Mouse (Mus musculus): ENCODE data around the gene Tmem248. TPM values are rescaled to one million over a fixed set of nuclear protein-coding genes. Genes with fewer than 3 reads are reported as not detected.

Gene Tmem248
- polyA plus RNA-seq, 1 experiment from 2014 or later: 31.0 TPM

GRCm38 (mm10) chr5:130217406-130217805, 525 bp downstream of the Tmem248 start:
- ATAC-seq (ENCODE audit: low read depth): no peak
- Histone ChIP-seq H3K4me1 (ENCODE audit: control insufficient read depth, insufficient read depth, low read length) (peaks cover 7% of the 10 kb centered on the region; the same call in 1 of the 2 replicates), H3K4me3 (ENCODE audit: low read depth, low read length) (no peak overlapping the region), H3K9ac (replicated peaks; ENCODE audit: low read depth, low read length) (no peak overlapping the region), H3K27me3 (ENCODE audit: control insufficient read depth, insufficient read depth, low read length) (no peaks in the 10 kb centered on the region), H3K9me3 (ENCODE audit: control insufficient read depth, low read length) (no peaks in the 10 kb centered on the region), H3K4me2 (ENCODE audit: low read depth, low read length) (no peak overlapping the region), H3K36me3 (ENCODE audit: control insufficient read depth, insufficient read depth, low read length) (peaks cover 10% of the 10 kb centered on the region; the same call in 1 of the 2 replicates), H3K27ac (ENCODE audit: low read depth, low read length) (no peak overlapping the region)
- WGBS: 90% methylated on average over 4 of the region's 4 CpGs

GRCm38 (mm10) chr5:130218336-130218735, 1.5 kb downstream of the Tmem248 start:
- Histone ChIP-seq H3K27me3 (ENCODE audit: control insufficient read depth, insufficient read depth, low read length) (no peaks in the 10 kb centered on the region), H3K9me3 (ENCODE audit: control insufficient read depth, low read length) (no peaks in the 10 kb centered on the region), H3K4me2 (ENCODE audit: low read depth, low read length) (no peak overlapping the region), H3K36me3 (ENCODE audit: control insufficient read depth, insufficient read depth, low read length) (peaks cover 4% of the 10 kb centered on the region; the same call in 1 of the 2 replicates), H3K4me3 (ENCODE audit: low read depth, low read length) (no peak overlapping the region), H3K9ac (replicated peaks; ENCODE audit: low read depth, low read length) (no peak overlapping the region), H3K27ac (ENCODE audit: low read depth, low read length) (no peak overlapping the region), H3K4me1 (ENCODE audit: control insufficient read depth, insufficient read depth, low read length) (peaks cover 10% of the 10 kb centered on the region; the same call in 1 of the 2 replicates)
- no peak for ATAC-seq (ENCODE audit: low read depth)
- WGBS: 89% methylated on average over 5 of the region's 5 CpGs

DNA sequence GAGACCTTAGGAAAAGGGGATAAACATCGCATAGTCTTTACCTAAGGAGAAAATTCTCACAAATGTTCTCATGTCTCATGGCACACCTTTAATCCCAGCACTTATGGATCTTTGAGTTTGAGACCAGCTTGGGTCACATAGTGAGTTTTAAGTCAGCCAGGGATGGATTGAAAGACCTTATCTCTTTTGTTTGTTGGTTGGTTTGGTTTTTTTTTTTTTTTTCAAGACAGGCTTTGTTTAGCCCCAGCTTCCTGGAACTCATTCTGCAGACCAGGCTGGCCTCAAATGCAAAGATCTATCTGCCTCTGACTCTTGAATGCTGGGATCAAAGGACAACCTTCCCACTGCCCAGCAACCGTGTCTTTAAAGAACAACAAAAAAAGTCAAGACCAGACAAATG, 4.4 kb downstream of the Tmem248 start:
- ATAC-seq (ENCODE audit: low read depth): no peak
- H3K9ac ChIP-seq (replicated peaks; ENCODE audit: low read depth, low read length): peak overlapping the region; percentile 96
- H3K36me3 ChIP-seq (ENCODE audit: control insufficient read depth, insufficient read depth, low read length): no peaks in the 10 kb centered on the region
- no peaks in the 10 kb centered on the region for H3K9me3 ChIP-seq (ENCODE audit: control insufficient read depth, low read length)
- peak overlapping the region; percentile 61 for H3K4me2 ChIP-seq (ENCODE audit: low read depth, low read length)
- H3K27ac ChIP-seq (ENCODE audit: low read depth, low read length): peak overlapping the region; percentile 82; the same call in 1 of the 2 replicates
- H3K27me3 ChIP-seq (ENCODE audit: control insufficient read depth, insufficient read depth, low read length): no peaks in the 10 kb centered on the region
- WGBS: 55% methylated on average over 2 of the region's 2 CpGs
- peaks cover 13% of the 10 kb centered on the region; the same call in 1 of the 2 replicates for H3K4me1 ChIP-seq (ENCODE audit: control insufficient read depth, insufficient read depth, low read length)
- H3K4me3 ChIP-seq (ENCODE audit: low read depth, low read length): peak overlapping the region; percentile 96

DNA sequence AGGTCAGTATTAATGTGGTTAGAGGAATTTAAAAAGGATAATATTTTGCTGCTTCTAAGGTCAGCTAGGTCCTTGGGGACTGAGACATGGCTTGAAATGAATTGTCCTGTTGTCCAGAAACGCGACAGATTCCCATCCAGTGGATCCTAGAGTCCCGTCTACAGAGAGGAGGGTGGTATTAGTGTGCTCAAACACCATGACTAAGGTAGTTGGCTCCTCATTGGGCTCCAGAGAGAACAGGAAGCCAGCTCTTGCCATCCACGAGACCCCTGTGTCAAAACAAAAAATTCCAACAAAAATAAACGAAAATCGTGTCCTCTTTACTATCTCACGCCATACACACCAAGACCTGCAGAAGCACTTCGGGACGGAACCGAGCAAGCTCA, 4.9 kb downstream of the Tmem248 start:
- Histone ChIP-seq H3K4me3 (ENCODE audit: low read depth, low read length) (peak overlapping the region; percentile 96), H3K9ac (replicated peaks; ENCODE audit: low read depth, low read length) (peak overlapping the region; percentile 96), H3K27me3 (ENCODE audit: control insufficient read depth, insufficient read depth, low read length) (no peaks in the 10 kb centered on the region), H3K9me3 (ENCODE audit: control insufficient read depth, low read length) (no peaks in the 10 kb centered on the region), H3K4me2 (ENCODE audit: low read depth, low read length) (peak overlapping the region; percentile 61), H3K36me3 (ENCODE audit: control insufficient read depth, insufficient read depth, low read length) (no peaks in the 10 kb centered on the region), H3K27ac (ENCODE audit: low read depth, low read length) (peak overlapping the region; percentile 82), H3K4me1 (ENCODE audit: control insufficient read depth, insufficient read depth, low read length) (peaks cover 13% of the 10 kb centered on the region; the same call in 1 of the 2 replicates)
- peak; percentile 71 for ATAC-seq (ENCODE audit: low read depth)
- WGBS: under 1% methylated on average over 10 of the region's 10 CpGs

DNA sequence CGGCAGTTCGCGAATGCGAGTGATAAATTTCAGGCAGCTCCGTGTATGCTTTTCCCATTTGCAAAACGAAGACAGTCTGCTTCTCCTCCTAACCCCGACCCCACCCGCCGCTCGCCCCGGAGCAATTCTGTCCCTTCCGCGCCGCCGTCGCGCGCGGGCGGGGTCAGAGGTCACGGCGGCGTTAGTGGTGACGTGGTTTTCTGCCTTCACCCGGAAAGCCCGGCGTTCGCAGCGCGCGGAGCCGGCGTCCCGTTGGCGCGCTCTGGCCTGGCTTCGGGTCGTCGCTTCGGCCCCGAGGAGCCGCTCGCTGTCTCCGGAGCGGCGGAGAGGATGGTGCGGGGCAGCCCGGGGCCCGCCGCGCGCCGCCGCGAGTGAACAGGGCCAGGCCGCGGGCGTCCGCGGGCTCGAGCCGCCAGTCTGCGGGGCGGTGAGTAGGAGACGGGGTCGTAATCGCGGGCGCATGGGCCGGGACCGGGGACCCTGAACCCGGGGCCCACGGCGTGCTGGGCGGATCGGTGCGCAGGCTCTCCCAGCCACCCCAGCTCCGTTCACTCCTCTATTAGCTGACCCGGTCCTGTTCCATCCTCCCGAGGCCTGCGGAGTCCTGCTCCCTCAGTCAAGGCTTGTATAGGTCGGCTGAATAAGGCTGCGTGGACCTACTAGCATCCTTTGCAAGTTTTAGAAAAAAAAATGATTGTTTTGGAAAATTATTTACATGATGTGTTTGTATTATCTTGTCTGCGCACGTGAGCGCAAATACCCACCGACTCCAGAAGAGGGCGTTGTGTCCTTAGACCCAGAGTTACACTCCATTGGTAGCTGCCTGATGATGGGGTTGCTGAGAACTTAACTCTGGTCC, 5.5 kb downstream of the Tmem248 start:
- Histone ChIP-seq H3K27me3 (ENCODE audit: control insufficient read depth, insufficient read depth, low read length) (no peaks in the 10 kb centered on the region), H3K36me3 (ENCODE audit: control insufficient read depth, insufficient read depth, low read length) (no peaks in the 10 kb centered on the region), H3K4me1 (ENCODE audit: control insufficient read depth, insufficient read depth, low read length) (peaks cover 13% of the 10 kb centered on the region; the same call in 1 of the 2 replicates), H3K27ac (ENCODE audit: low read depth, low read length) (peak overlapping the region; percentile 82), H3K4me3 (ENCODE audit: low read depth, low read length) (peak overlapping the region; percentile 96), H3K4me2 (ENCODE audit: low read depth, low read length) (peak overlapping the region; percentile 61), H3K9ac (replicated peaks; ENCODE audit: low read depth, low read length) (peak overlapping the region; percentile 96), H3K9me3 (ENCODE audit: control insufficient read depth, low read length) (no peaks in the 10 kb centered on the region)
- ATAC-seq (ENCODE audit: low read depth): peak; percentile 89
- 1% methylated on average over 81 of the region's 88 CpGs for WGBS

DNA sequence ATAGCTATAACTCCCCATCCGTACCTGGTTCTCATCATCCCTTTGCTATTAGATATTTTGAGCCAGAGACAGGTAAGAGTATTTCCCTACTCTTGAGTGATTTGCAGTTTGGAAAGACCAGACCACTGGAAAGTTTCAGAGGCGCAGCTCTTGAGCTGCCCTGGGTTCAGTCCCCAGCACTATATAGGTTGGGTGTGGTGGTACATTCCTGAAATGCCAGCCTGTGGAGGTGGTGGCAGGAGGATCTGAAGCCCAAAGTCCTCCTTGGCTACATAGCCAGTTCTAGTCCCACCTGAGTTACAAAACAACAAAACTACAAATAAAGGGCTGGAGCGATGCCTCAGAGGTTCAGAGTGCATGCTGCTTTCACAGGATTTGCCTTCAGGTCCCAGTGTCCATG, 9.9 kb downstream of the Tmem248 start:
- no peak overlapping the region for H3K4me2 ChIP-seq (ENCODE audit: low read depth, low read length)
- no peak overlapping the region for H3K27ac ChIP-seq (ENCODE audit: low read depth, low read length)
- H3K27me3 ChIP-seq (ENCODE audit: control insufficient read depth, insufficient read depth, low read length): no peaks in the 10 kb centered on the region
- ATAC-seq (ENCODE audit: low read depth): no peak
- H3K9me3 ChIP-seq (ENCODE audit: control insufficient read depth, low read length): no peaks in the 10 kb centered on the region
- H3K9ac ChIP-seq (replicated peaks; ENCODE audit: low read depth, low read length): no peak overlapping the region
- peaks cover 5% of the 10 kb centered on the region; the same call in 1 of the 2 replicates for H3K4me1 ChIP-seq (ENCODE audit: control insufficient read depth, insufficient read depth, low read length)
- WGBS: 96% methylated on average over 3 of the region's 3 CpGs
- H3K36me3 ChIP-seq (ENCODE audit: control insufficient read depth, insufficient read depth, low read length): peaks cover 7% of the 10 kb centered on the region
- no peak overlapping the region for H3K4me3 ChIP-seq (ENCODE audit: low read depth, low read length)

GRCm38 (mm10) chr5:130228120-130228519, 11.2 kb downstream of the Tmem248 start:
- no peak overlapping the region for H3K9ac ChIP-seq (replicated peaks; ENCODE audit: low read depth, low read length)
- peaks cover 5% of the 10 kb centered on the region; the same call in 1 of the 2 replicates for H3K4me1 ChIP-seq (ENCODE audit: control insufficient read depth, insufficient read depth, low read length)
- peaks cover 20% of the 10 kb centered on the region for H3K36me3 ChIP-seq (ENCODE audit: control insufficient read depth, insufficient read depth, low read length)
- H3K27ac ChIP-seq (ENCODE audit: low read depth, low read length): no peak overlapping the region
- 71% methylated on average over 4 of the region's 4 CpGs for WGBS
- H3K27me3 ChIP-seq (ENCODE audit: control insufficient read depth, insufficient read depth, low read length): no peaks in the 10 kb centered on the region
- H3K4me2 ChIP-seq (ENCODE audit: low read depth, low read length): no peak overlapping the region
- H3K9me3 ChIP-seq (ENCODE audit: control insufficient read depth, low read length): no peaks in the 10 kb centered on the region
- no peak overlapping the region for H3K4me3 ChIP-seq (ENCODE audit: low read depth, low read length)
- no peak for ATAC-seq (ENCODE audit: low read depth)

DNA sequence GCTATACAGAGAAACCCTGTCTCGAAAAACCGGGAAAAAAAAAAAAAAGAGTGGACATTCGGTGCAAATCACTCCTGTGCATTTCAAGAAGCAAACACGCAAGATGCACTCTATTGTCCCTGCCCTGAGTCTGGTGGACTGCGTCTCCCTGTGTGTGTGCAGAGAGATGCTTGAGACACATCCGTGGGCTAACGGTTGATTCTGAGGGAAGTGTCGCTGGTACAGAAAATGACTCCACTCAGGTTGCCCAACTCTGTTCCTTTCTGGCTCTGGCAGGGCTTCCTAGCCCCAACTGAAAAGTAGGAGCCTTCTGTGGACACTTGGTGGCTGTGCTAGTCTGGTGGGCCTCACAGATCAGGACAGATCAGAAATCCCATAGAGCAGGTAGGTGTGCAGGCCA, 19.4 kb downstream of the Tmem248 start:
- WGBS: 98% methylated on average over 8 of the region's 8 CpGs

DNA sequence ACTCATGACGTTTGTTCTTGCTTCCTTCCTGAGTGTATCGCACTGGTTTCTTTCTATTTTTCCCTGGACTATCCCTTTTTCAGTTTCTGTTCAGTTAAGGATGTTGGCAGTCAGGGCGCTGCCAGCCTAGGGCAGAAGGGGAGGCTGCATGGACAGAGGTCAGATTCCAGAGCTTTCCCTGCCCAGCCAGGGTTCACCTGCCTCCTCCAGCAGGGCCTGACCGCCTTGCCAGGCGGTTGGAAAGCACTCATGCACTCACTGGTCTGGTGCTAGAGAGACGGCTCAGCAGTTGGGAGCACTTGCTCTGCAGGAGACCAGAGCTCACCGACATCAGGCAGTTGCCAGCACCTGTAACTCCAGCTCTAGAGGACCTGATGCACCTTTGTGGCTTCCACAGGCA, 22.4 kb downstream of the Tmem248 start:
- H3K4me2 ChIP-seq (ENCODE audit: low read depth, low read length): no peak overlapping the region
- no peak for ATAC-seq (ENCODE audit: low read depth)
- no peaks in the 10 kb centered on the region for H3K9me3 ChIP-seq (ENCODE audit: control insufficient read depth, low read length)
- peaks cover 59% of the 10 kb centered on the region for H3K36me3 ChIP-seq (ENCODE audit: control insufficient read depth, insufficient read depth, low read length)
- no peak overlapping the region for H3K27ac ChIP-seq (ENCODE audit: low read depth, low read length)
- 92% methylated on average over 7 of the region's 7 CpGs for WGBS
- no peak overlapping the region for H3K4me3 ChIP-seq (ENCODE audit: low read depth, low read length)
- no peaks in the 10 kb centered on the region for H3K27me3 ChIP-seq (ENCODE audit: control insufficient read depth, insufficient read depth, low read length)
- no peaks in the 10 kb centered on the region for H3K4me1 ChIP-seq (ENCODE audit: control insufficient read depth, insufficient read depth, low read length)
- H3K9ac ChIP-seq (replicated peaks; ENCODE audit: low read depth, low read length): no peak overlapping the region

More for the DNA sequence above, 19.4 kb downstream of the Tmem248 start:
- Histone ChIP-seq H3K27ac (ENCODE audit: low read depth, low read length) (no peak overlapping the region), H3K9ac (replicated peaks; ENCODE audit: low read depth, low read length) (no peak overlapping the region), H3K9me3 (ENCODE audit: control insufficient read depth, low read length) (no peaks in the 10 kb centered on the region), H3K4me3 (ENCODE audit: low read depth, low read length) (no peak overlapping the region), H3K4me1 (ENCODE audit: control insufficient read depth, insufficient read depth, low read length) (no peaks in the 10 kb centered on the region), H3K27me3 (ENCODE audit: control insufficient read depth, insufficient read depth, low read length) (no peaks in the 10 kb centered on the region), H3K36me3 (ENCODE audit: control insufficient read depth, insufficient read depth, low read length) (peaks cover 78% of the 10 kb centered on the region), H3K4me2 (ENCODE audit: low read depth, low read length) (no peak overlapping the region)
- no peak for ATAC-seq (ENCODE audit: low read depth)
